Mouse (Mus musculus) kidney, adult 8-10 months (tissue): ENCODE measurements around the gene Hnrnpdl.
A peak's percentile ranks its signal among the peaks of the same experiment; 100 is the strongest.

Experiments
- DNase-seq, 2 experiments: peaks; one replicate each; pipeline ENCODE4 v3.0.0; 2022

Hnrnpdl gene

GRCm38 (mm10) chr5:100039602-100040142 lies at the start of gene Hnrnpdl, which contains the start of gene Enoph1:
Gene Hnrnpdl (minus strand): TSS chr5:100039664.
Gene Enoph1 (plus strand): TSS chr5:100039985.
- peak; percentile 89 to 93 for DNase-seq

- DNase-seq = no peak
These were observed 45.6 kb upstream of the Hnrnpdl start for GRCm38 (mm10) chr5:100085097-100085496.

GRCm38 (mm10) chr5:100083953-100084562 lies 44.6 kb upstream of the Hnrnpdl start:
- no peak for DNase-seq

- no peak for DNase-seq
These were observed 42.5 kb upstream of the Hnrnpdl start for GRCm38 (mm10) chr5:100082006-100082405.

- no peak for DNase-seq
These were observed 40.4 kb upstream of the Hnrnpdl start for GRCm38 (mm10) chr5:100079931-100080275.

- DNase-seq = no peak
These were observed 39.8 kb upstream of the Hnrnpdl start for GRCm38 (mm10) chr5:100079040-100079930.

- DNase-seq = no peak
These were observed 35.1 kb upstream of the Hnrnpdl start for GRCm38 (mm10) chr5:100074571-100074970.

- DNase-seq = no peak
These were observed 33.1 kb upstream of the Hnrnpdl start for GRCm38 (mm10) chr5:100072557-100072956.

GRCm38 (mm10) chr5:100071541-100071940 lies 32.1 kb upstream of the Hnrnpdl start:
- DNase-seq = no peak

GRCm38 (mm10) chr5:100070255-100070654 lies 30.8 kb upstream of the Hnrnpdl start:
- DNase-seq = peak; percentile 64 to 85

GRCm38 (mm10) chr5:100069526-100069925 lies 30.1 kb upstream of the Hnrnpdl start:
- DNase-seq = no peak

GRCm38 (mm10) chr5:100067579-100067978 lies 28.1 kb upstream of the Hnrnpdl start:
- DNase-seq = no peak

- no peak for DNase-seq
These were observed 21.4 kb upstream of the Hnrnpdl start for GRCm38 (mm10) chr5:100060876-100061275.

- no peak for DNase-seq
These were observed 19.9 kb upstream of the Hnrnpdl start for GRCm38 (mm10) chr5:100059326-100059725.

GRCm38 (mm10) chr5:100058729-100059128 lies 19.3 kb upstream of the Hnrnpdl start:
- DNase-seq = no peak

- no peak for DNase-seq
These were observed 18.2 kb upstream of the Hnrnpdl start for GRCm38 (mm10) chr5:100057461-100058209.

- peak in 1 of 2 experiments; percentile 25 for DNase-seq
These were observed 16.5 kb upstream of the Hnrnpdl start for GRCm38 (mm10) chr5:100055866-100056369.

GRCm38 (mm10) chr5:100054807-100055547 lies 15.5 kb upstream of the Hnrnpdl start:
- no peak for DNase-seq

- DNase-seq = no peak
These were observed 13.3 kb upstream of the Hnrnpdl start for GRCm38 (mm10) chr5:100052728-100053127.

GRCm38 (mm10) chr5:100049904-100050303 lies 10.4 kb upstream of the Hnrnpdl start:
- DNase-seq = no peak

GRCm38 (mm10) chr5:100047871-100048270 lies 8.4 kb upstream of the Hnrnpdl start:
- DNase-seq = no peak

- no peak for DNase-seq
These were observed 7.7 kb upstream of the Hnrnpdl start for GRCm38 (mm10) chr5:100047143-100047640.
